Comparison of ENCODE assay signal across 7 mouse cellular contexts in the genomic region with DNA sequence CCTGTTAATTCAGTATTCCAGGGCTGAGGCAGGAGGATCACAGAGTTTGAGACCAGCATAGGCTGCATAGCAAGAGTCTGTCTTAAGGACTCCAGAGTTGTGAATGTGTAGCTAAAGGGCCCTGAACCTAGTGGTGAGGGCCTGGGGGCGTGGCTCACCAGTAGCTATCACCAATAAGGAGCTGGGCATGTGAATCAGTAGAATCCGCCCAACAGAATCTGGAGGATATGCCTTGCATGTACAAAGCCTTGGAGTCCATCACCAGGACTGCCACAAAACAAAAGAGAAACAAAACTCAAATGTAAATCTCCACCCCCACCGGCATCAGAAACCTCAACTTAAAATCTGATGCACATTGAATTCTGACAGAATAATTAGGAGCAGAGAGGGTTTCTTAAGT. TPM values are rescaled to one million over a fixed set of nuclear protein-coding genes. Genes with fewer than 3 reads are reported as not detected.
DNase-seq lines count a peak whose midpoint lies in the region; ATAC-seq lines count a peak whose summit lies in the region.

No protein-coding gene starts in this region.

- peaks cover 54% of the 10 kb centered on the region for H3K4me1 ChIP-seq in lung, embryonic 16.5 days (replicated peaks; ENCODE audit: control insufficient read depth, insufficient read depth, low read length)
- H3K4me1 ChIP-seq in embryonic facial prominence, embryonic 11.5 days (ENCODE audit: control insufficient read depth, insufficient read depth, low read length) = peaks cover 3% of the 10 kb centered on the region; the same call in 1 of the 2 replicates
- H3K4me1 ChIP-seq in intestine, embryonic 16.5 days (ENCODE audit: control insufficient read depth, insufficient read depth, low read length) = peaks cover 38% of the 10 kb centered on the region
- peaks cover 54% of the 10 kb centered on the region for H3K4me1 ChIP-seq in neural tube, embryonic 15.5 days

- no peak overlapping the region; the same call in 1 of the 2 replicates for H3K4me3 ChIP-seq in lung, embryonic 16.5 days (ENCODE audit: low read length)
- peak overlapping the region; percentile 90; the same call in 1 of the 2 replicates for H3K4me3 ChIP-seq in embryonic facial prominence, embryonic 11.5 days (ENCODE audit: low read depth, low read length)
- no peak overlapping the region for H3K4me3 ChIP-seq in intestine, embryonic 16.5 days (ENCODE audit: low read length)
- H3K4me3 ChIP-seq in neural tube, embryonic 15.5 days (replicated peaks) = peak overlapping the region; percentile 76

- H3K27ac ChIP-seq in lung, embryonic 16.5 days (ENCODE audit: low read length) = no peak overlapping the region; the same call in 1 of the 2 replicates
- H3K27ac ChIP-seq in embryonic facial prominence, embryonic 11.5 days (replicated peaks; ENCODE audit: low read depth, low read length) = peak overlapping the region; percentile 62
- no peak overlapping the region for H3K27ac ChIP-seq in intestine, embryonic 16.5 days (ENCODE audit: low read length)
- H3K27ac ChIP-seq in neural tube, embryonic 15.5 days (replicated peaks) = peak overlapping the region; percentile 99

- H3K27me3 ChIP-seq in lung, embryonic 16.5 days (ENCODE audit: control insufficient read depth, insufficient read depth, low read depth, low read length) = no peaks in the 10 kb centered on the region
- no peaks in the 10 kb centered on the region for H3K27me3 ChIP-seq in embryonic facial prominence, embryonic 11.5 days (ENCODE audit: control insufficient read depth, insufficient read depth, low read length)
- H3K27me3 ChIP-seq in intestine, embryonic 16.5 days (replicated peaks; ENCODE audit: control insufficient read depth, insufficient read depth, low read length) = no peaks in the 10 kb centered on the region
- no peaks in the 10 kb centered on the region for H3K27me3 ChIP-seq in neural tube, embryonic 15.5 days (replicated peaks)

- peaks cover 5% of the 10 kb centered on the region for H3K36me3 ChIP-seq in lung, embryonic 16.5 days (ENCODE audit: control insufficient read depth, insufficient read depth, low read length)
- H3K36me3 ChIP-seq in embryonic facial prominence, embryonic 11.5 days (replicated peaks; ENCODE audit: control insufficient read depth, insufficient read depth, low read depth, low read length) = no peaks in the 10 kb centered on the region
- no peaks in the 10 kb centered on the region for H3K36me3 ChIP-seq in intestine, embryonic 16.5 days (ENCODE audit: control insufficient read depth, insufficient read depth, low read length)
- peaks cover 6% of the 10 kb centered on the region for H3K36me3 ChIP-seq in neural tube, embryonic 15.5 days

- DNase-seq in lung, postnatal 36 days = no peak
- no peak for DNase-seq in embryonic facial prominence, embryonic 11.5 days (ENCODE audit: low spot score)
- no peak for DNase-seq in frontal cortex, postnatal 14 days (ENCODE audit: low spot score in 2 of 2)
- no peak for DNase-seq in spleen, postnatal 14 days (ENCODE audit: low spot score in 2 of 2)

- no peaks in the 10 kb centered on the region for H3K9me3 ChIP-seq in lung, embryonic 16.5 days (ENCODE audit: control insufficient read depth, low read length)
- H3K9me3 ChIP-seq in embryonic facial prominence, embryonic 11.5 days (replicated peaks; ENCODE audit: control insufficient read depth, low read length) = no peaks in the 10 kb centered on the region
- no peaks in the 10 kb centered on the region for H3K9me3 ChIP-seq in intestine, embryonic 16.5 days (ENCODE audit: control insufficient read depth, low read length)
- no peaks in the 10 kb centered on the region for H3K9me3 ChIP-seq in neural tube, embryonic 15.5 days (replicated peaks)

- 59% methylated on average over 3 of the region's 3 CpGs for WGBS in lung, embryonic 16.5 days
- 73% methylated on average over 3 of the region's 3 CpGs for WGBS in embryonic facial prominence, embryonic 11.5 days
- 63% methylated on average over 3 of the region's 3 CpGs for WGBS in intestine, embryonic 16.5 days
- 63% methylated on average over 3 of the region's 3 CpGs for WGBS in neural tube, embryonic 15.5 days

- H3K9ac ChIP-seq in lung, embryonic 16.5 days (ENCODE audit: low read length) = no peak overlapping the region
- H3K9ac ChIP-seq in embryonic facial prominence, embryonic 11.5 days (replicated peaks; ENCODE audit: low read length) = peak overlapping the region; percentile 98
- peak overlapping the region; percentile 92 for H3K9ac ChIP-seq in intestine, embryonic 16.5 days (ENCODE audit: low read depth, low read length)
- peak overlapping the region; percentile 99 for H3K9ac ChIP-seq in neural tube, embryonic 15.5 days (replicated peaks)

- H3K4me2 ChIP-seq in lung, embryonic 16.5 days (ENCODE audit: low read depth, low read length) = peak overlapping the region; percentile 74
- peak overlapping the region; percentile 86 for H3K4me2 ChIP-seq in embryonic facial prominence, embryonic 11.5 days (ENCODE audit: low read depth, low read length)
- H3K4me2 ChIP-seq in intestine, embryonic 16.5 days (ENCODE audit: low read depth, low read length) = peak overlapping the region; percentile 71
- H3K4me2 ChIP-seq in neural tube, embryonic 15.5 days = peak overlapping the region; percentile 83

- no peak for ATAC-seq in lung, embryonic 16.5 days (ENCODE audit: low read depth)
- ATAC-seq in embryonic facial prominence, embryonic 11.5 days (replicated peaks; ENCODE audit: insufficient number of reproducible peaks, low FRiP score, low TSS enrichment, low read depth) = no peak
- ATAC-seq in intestine, embryonic 16.5 days = no peak
- ATAC-seq in neural tube, embryonic 15.5 days (ENCODE audit: low FRiP score) = no peak

RNA-seq across cellular contexts. Expression of gene Gramd1a, which starts 7.6 kb away (rescaled TPM):
- 68.1 and 72.2 TPM in 2 replicates for polyA plus RNA-seq in lung, embryonic 16.5 days (2015; fragmentation: Nextera tagmentation; extraction: Ambion mirVana)
- polyA plus RNA-seq in embryonic facial prominence, embryonic 11.5 days (2014; fragmentation: Nextera tagmentation; extraction: Ambion mirVana) = 76.7 and 76.8 TPM in 2 replicates
- 38.5 and 39.7 TPM in 2 replicates for polyA plus RNA-seq in intestine, embryonic 16.5 days (2015; fragmentation: Nextera tagmentation; extraction: Ambion mirVana)
- 174 and 212 TPM in 2 replicates for polyA plus RNA-seq in neural tube, embryonic 15.5 days (2015; fragmentation: Nextera tagmentation; extraction: Ambion mirVana)

RNA-seq across cellular contexts. Expression of gene Scn1b, which starts 21.3 kb away (rescaled TPM):
- 0.64 and 0.89 TPM in 2 replicates for polyA plus RNA-seq in lung, embryonic 16.5 days (2015; fragmentation: Nextera tagmentation; extraction: Ambion mirVana)
- 0.81 and 0.96 TPM in 2 replicates for polyA plus RNA-seq in embryonic facial prominence, embryonic 11.5 days (2014; fragmentation: Nextera tagmentation; extraction: Ambion mirVana)
- polyA plus RNA-seq in intestine, embryonic 16.5 days (2015; fragmentation: Nextera tagmentation; extraction: Ambion mirVana) = 0.16 and 1.0 TPM in 2 replicates
- polyA plus RNA-seq in neural tube, embryonic 15.5 days (2015; fragmentation: Nextera tagmentation; extraction: Ambion mirVana) = 21.1 and 24.8 TPM in 2 replicates

RNA-seq across cellular contexts. Expression of gene Hpn, which starts 33.0 kb away (rescaled TPM):
- 17.4 and 23.2 TPM in 2 replicates for polyA plus RNA-seq in lung, embryonic 16.5 days (2015; fragmentation: Nextera tagmentation; extraction: Ambion mirVana)
- 2.2 and 3.6 TPM in 2 replicates for polyA plus RNA-seq in embryonic facial prominence, embryonic 11.5 days (2014; fragmentation: Nextera tagmentation; extraction: Ambion mirVana)
- 66.4 and 73.6 TPM in 2 replicates for polyA plus RNA-seq in intestine, embryonic 16.5 days (2015; fragmentation: Nextera tagmentation; extraction: Ambion mirVana)
- 0.50 and 4.0 TPM in 2 replicates for polyA plus RNA-seq in neural tube, embryonic 15.5 days (2015; fragmentation: Nextera tagmentation; extraction: Ambion mirVana)

Comparison
In these comparisons a context has a peak if more than half of its experiments do, and no peak if none do; other contexts are left out.
1. H3K27ac ChIP-seq: peak in embryonic facial prominence, embryonic 11.5 days (single experiment) and neural tube, embryonic 15.5 days (single experiment); none in lung, embryonic 16.5 days (single experiment) and intestine, embryonic 16.5 days (single experiment).
2. H3K4me3 ChIP-seq: peak in embryonic facial prominence, embryonic 11.5 days (single experiment) and neural tube, embryonic 15.5 days (single experiment); none in lung, embryonic 16.5 days (single experiment) and intestine, embryonic 16.5 days (single experiment).
3. RNA of gene Scn1b, which starts 21.3 kb away (polyA plus RNA-seq): 21.1 to 24.8 TPM in neural tube, embryonic 15.5 days; 0.64 to 0.89 TPM in lung, embryonic 16.5 days, 0.81 to 0.96 TPM in embryonic facial prominence, embryonic 11.5 days and 0.16 to 1.0 TPM in intestine, embryonic 16.5 days; every median in the first group is over 10 times any median in the second.
4. Peak in every context shown above with its lines, with median percentiles within 50 percentile points of each other: H3K4me2 ChIP-seq.